Mouse (Mus musculus): ENCODE results near the gene Gm10271. TPM values are rescaled to one million over a fixed set of nuclear protein-coding genes. Genes with fewer than 3 reads are reported as not detected.

Gm10271 gene
- polyA plus RNA-seq (2012; rRNA removed), result not detected in 2 replicates

DNA sequence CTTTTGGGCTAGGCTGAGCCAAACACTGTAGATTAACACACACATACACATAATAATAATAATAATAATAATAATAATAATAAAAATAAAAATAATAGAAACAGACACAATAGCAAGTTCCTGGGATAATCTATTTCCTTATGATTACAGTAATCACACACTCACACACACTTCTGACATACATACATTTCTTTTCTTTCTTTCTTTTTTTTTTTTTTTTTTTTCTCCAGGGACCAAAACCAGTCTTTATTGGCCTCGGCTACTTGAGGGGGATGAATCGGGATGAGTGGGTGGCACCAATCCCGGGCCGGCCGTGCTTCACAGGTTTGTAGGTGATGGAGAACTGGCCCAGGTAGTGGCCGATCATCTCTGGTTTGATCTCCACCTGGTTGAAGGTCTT, at the start of gene Gm10271:
TSS of gene Gm10271 (minus strand) at position 101 of the 400 bp plus-strand sequence.
- no peak for TF ChIP-seq CTCF (IDR thresholded peaks at IDR 0.05; ENCODE audit: insufficient read depth, low read length)
- no peak for TF ChIP-seq POLR2A (IDR thresholded peaks at IDR 0.05; ENCODE audit: borderline replicate concordance, extremely low read depth, low read depth, low read length)
- Histone ChIP-seq H3K4me1 (ENCODE audit: control insufficient read depth, insufficient read depth, low read length) (no peaks in the 10 kb centered on the region), H3K4me3 (replicated peaks; ENCODE audit: extremely low read depth, low read depth, low read length) (no peak within 1 kb of the TSS)
- WGBS, result 96% methylated on average over 6 of the region's 6 CpGs
- DNase-seq, result no peak

GRCm38 (mm10) chr10:117021020-117021754, 48.8 kb upstream of the Gm10271 start:
- no peak for DNase-seq
- Histone ChIP-seq H3K4me1 (ENCODE audit: control insufficient read depth, insufficient read depth, low read length) (no peaks in the 10 kb centered on the region), H3K4me3 (replicated peaks; ENCODE audit: extremely low read depth, low read depth, low read length) (no peak overlapping the region)
- no peak for TF ChIP-seq CTCF (IDR thresholded peaks at IDR 0.05; ENCODE audit: insufficient read depth, low read length)
- no peak for TF ChIP-seq POLR2A (IDR thresholded peaks at IDR 0.05; ENCODE audit: borderline replicate concordance, extremely low read depth, low read depth, low read length)
- WGBS, result 45% methylated on average over 21 of the region's 21 CpGs

- DNase-seq, result no peak
- Histone ChIP-seq H3K4me3 (replicated peaks; ENCODE audit: extremely low read depth, low read depth, low read length) (no peak overlapping the region), H3K4me1 (ENCODE audit: control insufficient read depth, insufficient read depth, low read length) (0 out of 2 replicates have a peak, but pooled peaks cover 4% of the 10 kb centered on the region)
- TF ChIP-seq POLR2A (IDR thresholded peaks at IDR 0.05; ENCODE audit: borderline replicate concordance, extremely low read depth, low read depth, low read length) (no peak), CTCF (IDR thresholded peaks at IDR 0.05; ENCODE audit: insufficient read depth, low read length) (no peak)
- WGBS, result 68% methylated on average over 7 of the region's 7 CpGs
Measured at GRCm38 (mm10) chr10:117018281-117018840, 46.0 kb upstream of the Gm10271 start.

GRCm38 (mm10) chr10:117014565-117014964, 42.2 kb upstream of the Gm10271 start:
- no peak for DNase-seq
- no peak overlapping the region for H3K4me3 ChIP-seq (replicated peaks; ENCODE audit: extremely low read depth, low read depth, low read length)
- 45% methylated on average over 5 of the region's 5 CpGs for WGBS
- TF ChIP-seq POLR2A (IDR thresholded peaks at IDR 0.05; ENCODE audit: borderline replicate concordance, extremely low read depth, low read depth, low read length) (no peak), CTCF (IDR thresholded peaks at IDR 0.05; ENCODE audit: insufficient read depth, low read length) (no peak)
- H3K4me1 ChIP-seq (ENCODE audit: control insufficient read depth, insufficient read depth, low read length), result 0 out of 2 replicates have a peak, but pooled peaks cover 4% of the 10 kb centered on the region

DNA sequence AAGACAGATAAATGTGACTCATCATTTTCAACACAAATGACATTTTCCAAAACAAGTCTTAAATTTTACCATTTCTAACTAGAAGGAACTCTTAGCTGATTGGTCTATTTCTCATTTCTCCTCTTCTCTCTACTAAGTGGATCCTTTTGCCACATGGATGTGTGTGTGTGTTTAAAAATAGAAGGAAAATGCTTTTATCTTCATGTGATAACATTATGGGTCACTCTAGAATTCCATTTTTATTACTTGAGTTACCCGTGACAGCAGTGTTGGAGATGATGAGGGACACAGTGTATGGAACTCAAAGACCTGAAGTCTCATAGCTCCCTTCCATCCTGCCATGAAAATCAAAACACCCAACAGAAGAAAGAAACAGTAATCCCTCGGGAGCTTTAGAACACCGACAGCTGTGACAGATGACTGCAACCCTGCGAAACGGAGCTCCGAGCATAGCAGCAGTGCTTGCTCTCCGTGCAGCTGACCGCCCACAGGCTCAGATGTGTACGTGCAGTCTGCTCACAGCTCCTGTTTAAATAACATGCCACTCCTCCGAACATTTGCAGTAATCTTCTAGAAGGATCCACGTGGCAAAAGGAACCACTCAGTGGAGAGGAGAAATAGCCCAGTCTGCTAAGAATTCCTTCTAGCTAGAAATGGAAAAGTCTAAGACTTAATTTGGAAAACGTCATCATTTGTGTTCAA, 41.4 kb upstream of the Gm10271 start:
- no peak overlapping the region for H3K4me3 ChIP-seq (replicated peaks; ENCODE audit: extremely low read depth, low read depth, low read length)
- DNase-seq, result no peak
- 6% methylated on average over 12 of the region's 12 CpGs for WGBS
- TF ChIP-seq CTCF (IDR thresholded peaks at IDR 0.05; ENCODE audit: insufficient read depth, low read length) (0 out of 2 replicates have a peak, but pooled peaks have one; percentile 10), POLR2A (IDR thresholded peaks at IDR 0.05; ENCODE audit: borderline replicate concordance, extremely low read depth, low read depth, low read length) (no peak)
- H3K4me1 ChIP-seq (ENCODE audit: control insufficient read depth, insufficient read depth, low read length), result 0 out of 2 replicates have a peak, but pooled peaks cover 4% of the 10 kb centered on the region

DNA sequence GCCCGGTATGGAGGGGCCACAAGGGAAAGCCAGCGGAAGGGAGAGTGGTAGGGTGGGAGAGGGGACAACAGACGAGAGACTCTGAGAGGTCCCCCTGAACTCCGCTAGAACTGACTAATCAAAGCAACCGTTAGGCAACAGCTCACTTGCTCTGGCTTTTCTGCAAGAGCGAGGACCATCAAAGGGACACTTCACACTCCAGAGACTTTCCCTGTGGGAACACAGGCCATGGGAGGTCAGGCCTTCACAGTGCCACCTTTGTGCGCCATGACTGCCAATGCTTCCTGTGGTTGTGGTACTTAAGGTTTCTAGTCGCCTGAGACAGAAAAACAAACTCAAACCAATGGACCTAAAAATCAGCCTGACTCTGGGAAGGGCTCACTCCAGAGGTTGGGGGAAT, 38.6 kb upstream of the Gm10271 start:
- DNase-seq, result no peak
- 79% methylated on average over 8 of the region's 8 CpGs for WGBS
- TF ChIP-seq POLR2A (IDR thresholded peaks at IDR 0.05; ENCODE audit: borderline replicate concordance, extremely low read depth, low read depth, low read length) (no peak), CTCF (IDR thresholded peaks at IDR 0.05; ENCODE audit: insufficient read depth, low read length) (no peak)
- Histone ChIP-seq H3K4me1 (ENCODE audit: control insufficient read depth, insufficient read depth, low read length) (0 out of 2 replicates have a peak, but pooled peaks cover 4% of the 10 kb centered on the region), H3K4me3 (replicated peaks; ENCODE audit: extremely low read depth, low read depth, low read length) (no peak overlapping the region)

GRCm38 (mm10) chr10:117009691-117010090, 37.3 kb upstream of the Gm10271 start:
- 84% methylated on average over 6 of the region's 6 CpGs for WGBS
- DNase-seq, result no peak
- Histone ChIP-seq H3K4me3 (replicated peaks; ENCODE audit: extremely low read depth, low read depth, low read length) (no peak overlapping the region), H3K4me1 (ENCODE audit: control insufficient read depth, insufficient read depth, low read length) (0 out of 2 replicates have a peak, but pooled peaks cover 4% of the 10 kb centered on the region)
- TF ChIP-seq POLR2A (IDR thresholded peaks at IDR 0.05; ENCODE audit: borderline replicate concordance, extremely low read depth, low read depth, low read length) (no peak), CTCF (IDR thresholded peaks at IDR 0.05; ENCODE audit: insufficient read depth, low read length) (no peak)

- Histone ChIP-seq H3K4me1 (ENCODE audit: control insufficient read depth, insufficient read depth, low read length) (no peaks in the 10 kb centered on the region), H3K4me3 (replicated peaks; ENCODE audit: extremely low read depth, low read depth, low read length) (no peak overlapping the region)
- no peak for DNase-seq
- TF ChIP-seq POLR2A (IDR thresholded peaks at IDR 0.05; ENCODE audit: borderline replicate concordance, extremely low read depth, low read depth, low read length), result no peak
- no peak for TF ChIP-seq CTCF (IDR thresholded peaks at IDR 0.05; ENCODE audit: insufficient read depth, low read length)
- WGBS, result 68% methylated on average over 12 of the region's 12 CpGs
Measured at GRCm38 (mm10) chr10:117005707-117006464, 33.5 kb upstream of the Gm10271 start.

GRCm38 (mm10) chr10:117004695-117005094, 32.3 kb upstream of the Gm10271 start:
- Histone ChIP-seq H3K4me3 (replicated peaks; ENCODE audit: extremely low read depth, low read depth, low read length) (no peak overlapping the region), H3K4me1 (ENCODE audit: control insufficient read depth, insufficient read depth, low read length) (no peaks in the 10 kb centered on the region)
- no peak for DNase-seq
- TF ChIP-seq CTCF (IDR thresholded peaks at IDR 0.05; ENCODE audit: insufficient read depth, low read length) (no peak), POLR2A (IDR thresholded peaks at IDR 0.05; ENCODE audit: borderline replicate concordance, extremely low read depth, low read depth, low read length) (no peak)
- WGBS, result 77% methylated on average over 5 of the region's 5 CpGs

Measured in lung, adult 2 months (tissue).